Mouse (Mus musculus): Measurements from ENCODE around the gene Epn3. TPM values are rescaled to one million over a fixed set of nuclear protein-coding genes. Genes with fewer than 3 reads are reported as not detected.

The Epn3 gene
- polyA plus RNA-seq, 1 experiment from 2014 or later = 0.66 TPM

DNA sequence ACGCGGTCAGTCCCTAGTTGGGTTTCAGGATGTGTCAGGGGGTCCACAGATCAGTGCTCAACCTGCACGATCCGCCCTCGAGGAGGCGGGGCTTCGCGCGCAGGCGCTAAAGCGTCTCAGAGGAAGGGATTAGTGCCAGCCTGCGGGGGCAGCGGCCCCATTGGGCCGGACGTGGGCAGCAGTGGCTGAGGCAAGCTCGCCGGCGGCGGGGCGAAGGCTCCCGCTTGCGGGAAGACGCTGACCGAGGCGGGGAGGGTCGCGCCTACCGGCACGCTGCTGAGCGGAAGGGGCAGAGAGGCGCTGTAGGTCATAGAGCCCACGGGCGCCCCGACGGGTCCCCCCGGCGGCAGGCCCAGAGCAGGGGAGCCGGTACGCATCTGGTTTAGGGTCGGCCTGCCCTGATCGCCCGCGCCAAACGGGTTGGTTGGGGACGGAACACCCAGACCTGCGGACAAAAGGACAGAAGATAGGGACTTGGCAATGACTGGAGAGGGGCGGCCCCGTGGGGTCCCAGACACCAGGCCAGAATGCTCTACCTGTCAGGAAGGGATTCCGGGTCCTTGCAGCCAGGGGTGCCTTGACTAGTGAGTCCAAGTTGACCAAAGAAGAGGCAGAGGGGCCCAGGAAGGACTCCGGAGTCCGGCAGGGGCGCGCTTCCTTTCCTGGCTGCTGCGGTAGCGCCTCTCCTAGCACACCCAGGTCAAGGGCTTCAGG lies 8.6 kb downstream of the Epn3 start:
- H3K36me3 ChIP-seq = no peaks in the 10 kb centered on the region
- H3K4me3 ChIP-seq = peak overlapping the region; percentile 66
- ATAC-seq (replicated peaks) = peak; percentile 76
- peak overlapping the region; percentile 55 for H3K27ac ChIP-seq (replicated peaks)
- peak overlapping the region; percentile 81 for H3K9ac ChIP-seq (replicated peaks)
- peaks cover 8% of the 10 kb centered on the region for H3K4me1 ChIP-seq
- no peaks in the 10 kb centered on the region for H3K9me3 ChIP-seq
- WGBS = 4% methylated on average over 55 of the region's 55 CpGs
- peak overlapping the region; percentile 84 for H3K4me2 ChIP-seq (replicated peaks)
- no peaks in the 10 kb centered on the region for H3K27me3 ChIP-seq

DNA sequence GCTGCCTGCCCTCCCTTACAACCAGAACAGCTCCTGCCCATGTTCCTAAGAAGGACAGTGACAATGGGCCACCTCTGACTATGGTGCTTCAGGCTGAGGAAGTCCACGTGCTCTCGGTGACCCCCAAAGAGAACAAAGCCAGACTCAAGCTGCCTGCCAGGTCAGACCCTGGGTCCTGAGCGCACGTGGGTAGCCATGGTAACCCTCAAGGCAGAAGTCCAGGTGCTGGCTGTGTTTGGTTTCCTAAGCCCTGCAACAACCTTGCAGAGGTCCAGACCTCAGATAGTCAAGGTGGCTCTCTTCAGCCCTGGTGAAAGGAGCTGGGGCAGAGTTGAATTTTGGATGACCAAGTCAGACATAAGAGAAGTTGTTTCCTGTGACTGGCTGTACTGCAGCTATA lies 10.0 kb downstream of the Epn3 start:
- no peak overlapping the region for H3K4me3 ChIP-seq
- no peak overlapping the region for H3K27ac ChIP-seq (replicated peaks)
- no peak for ATAC-seq (replicated peaks)
- WGBS = 30% methylated on average over 4 of the region's 4 CpGs
- no peaks in the 10 kb centered on the region for H3K27me3 ChIP-seq
- H3K4me1 ChIP-seq = peaks cover 14% of the 10 kb centered on the region
- H3K36me3 ChIP-seq = no peaks in the 10 kb centered on the region
- no peak overlapping the region for H3K4me2 ChIP-seq (replicated peaks)
- H3K9ac ChIP-seq (replicated peaks) = no peak overlapping the region
- H3K9me3 ChIP-seq = no peaks in the 10 kb centered on the region

DNA sequence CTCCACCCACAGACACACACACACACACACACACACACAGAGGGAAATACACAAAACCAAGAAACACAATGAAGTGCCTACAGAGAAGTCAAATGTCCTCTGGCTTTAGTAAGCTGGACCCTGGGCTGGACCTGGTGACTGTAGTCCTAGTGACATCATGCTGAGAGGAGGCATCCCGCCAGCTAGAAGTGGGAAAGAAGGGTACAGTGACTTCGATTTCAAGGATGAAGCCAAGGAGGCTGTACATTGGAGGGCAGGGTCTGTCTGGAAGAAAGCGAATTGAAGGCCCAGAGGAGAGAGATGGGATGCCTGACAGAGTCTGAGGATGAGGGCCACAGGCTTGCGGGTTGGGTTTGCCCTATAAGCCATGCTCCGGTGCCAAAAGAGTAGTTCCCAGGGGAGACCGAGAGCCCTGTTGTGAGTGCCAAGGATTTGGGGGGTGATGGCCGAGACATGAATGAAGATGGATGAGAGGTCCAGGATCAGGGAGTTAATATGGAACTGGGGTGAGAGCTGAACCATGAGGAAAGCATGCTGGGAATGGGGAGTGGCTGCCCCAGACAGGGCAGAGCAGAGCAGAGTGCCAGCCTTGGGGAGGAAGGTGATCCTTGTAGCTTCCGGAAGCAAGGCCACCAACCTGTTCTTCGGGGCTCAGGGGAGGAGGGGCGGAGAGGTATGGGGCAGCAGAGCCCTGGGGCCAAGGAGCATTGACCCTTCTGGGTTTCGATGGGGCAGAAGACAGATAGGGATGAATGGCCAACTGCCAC lies 10.8 kb downstream of the Epn3 start:
- WGBS = 88% methylated on average over 11 of the region's 11 CpGs
- Histone ChIP-seq H3K4me3 (no peak overlapping the region), H3K9ac (replicated peaks) (no peak overlapping the region), H3K4me1 (peaks cover 14% of the 10 kb centered on the region), H3K27me3 (no peaks in the 10 kb centered on the region), H3K27ac (replicated peaks) (no peak overlapping the region), H3K9me3 (no peaks in the 10 kb centered on the region), H3K36me3 (no peaks in the 10 kb centered on the region), H3K4me2 (replicated peaks) (no peak overlapping the region)
- no peak for ATAC-seq (replicated peaks)

DNA sequence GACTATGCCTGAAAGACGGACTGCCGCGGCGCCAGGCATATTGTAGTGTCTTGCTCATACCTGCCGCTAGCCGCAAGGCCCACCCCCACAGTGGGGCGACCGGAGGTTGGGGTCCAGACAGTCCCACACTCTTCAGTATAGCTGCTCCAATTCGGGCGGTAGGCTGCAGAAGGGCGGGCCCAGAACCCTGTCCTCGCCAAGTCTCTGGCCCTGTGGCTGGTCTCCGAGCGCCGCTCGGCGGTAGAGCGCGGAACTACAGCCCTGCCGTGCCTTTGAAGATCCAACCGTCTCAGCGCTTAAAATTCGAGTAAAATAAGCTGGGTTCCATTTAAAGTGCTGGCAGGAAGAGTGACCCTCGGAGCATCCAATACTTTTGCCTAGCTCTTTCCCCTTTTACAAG lies 13.8 kb downstream of the Epn3 start, which contains the start of gene Spata20:
Spata20 (minus strand) TSS at position 179 of the 400 bp plus-strand sequence.
- peaks cover 7% of the 10 kb centered on the region for H3K4me1 ChIP-seq
- ATAC-seq (replicated peaks) = peak; percentile 83

DNA sequence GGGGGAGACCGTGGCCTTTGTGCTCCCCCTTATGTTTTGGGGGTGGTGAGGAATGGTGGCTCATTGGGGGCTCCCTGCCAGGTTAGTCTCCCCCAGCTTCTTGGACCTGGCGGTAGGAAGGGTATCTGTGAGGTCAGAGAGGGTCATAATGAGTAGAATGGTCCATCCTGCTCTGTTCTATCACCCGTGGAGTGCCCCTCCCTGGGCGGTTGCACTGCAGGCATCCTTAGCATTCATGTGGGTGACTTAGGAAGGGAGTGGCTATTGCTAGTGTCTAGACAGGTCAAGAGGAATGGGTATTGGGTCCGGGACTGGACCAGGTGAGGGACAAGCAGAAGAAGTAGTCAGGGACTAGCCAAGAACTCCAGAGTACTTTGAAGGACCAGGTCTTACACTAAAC lies 14.6 kb downstream of the Epn3 start:
- no peaks in the 10 kb centered on the region for H3K9me3 ChIP-seq
- no peak overlapping the region for H3K27ac ChIP-seq (replicated peaks)
- ATAC-seq (replicated peaks) = no peak
- H3K9ac ChIP-seq (replicated peaks) = no peak overlapping the region
- no peak overlapping the region for H3K4me2 ChIP-seq (replicated peaks)
- H3K4me3 ChIP-seq = no peak overlapping the region
- no peaks in the 10 kb centered on the region for H3K36me3 ChIP-seq
- H3K4me1 ChIP-seq = peaks cover 7% of the 10 kb centered on the region
- H3K27me3 ChIP-seq = no peaks in the 10 kb centered on the region
- WGBS = 87% methylated on average over 5 of the region's 5 CpGs

More for the DNA sequence above, 13.8 kb downstream of the Epn3 start, which contains the start of gene Spata20:
- WGBS = 4% methylated on average over 24 of the region's 24 CpGs
- Histone ChIP-seq H3K27ac (replicated peaks) (no peak within 1 kb of the TSS), H3K9ac (replicated peaks) (peak within 1 kb of the TSS; percentile 30; the same call in 1 of the 2 replicates), H3K4me3 (peak within 1 kb of the TSS; percentile 27), H3K4me2 (replicated peaks) (peak within 1 kb of the TSS; percentile 45), H3K36me3 (no peaks in the 10 kb centered on the region), H3K9me3 (no peaks in the 10 kb centered on the region), H3K27me3 (no peaks in the 10 kb centered on the region)

DNA sequence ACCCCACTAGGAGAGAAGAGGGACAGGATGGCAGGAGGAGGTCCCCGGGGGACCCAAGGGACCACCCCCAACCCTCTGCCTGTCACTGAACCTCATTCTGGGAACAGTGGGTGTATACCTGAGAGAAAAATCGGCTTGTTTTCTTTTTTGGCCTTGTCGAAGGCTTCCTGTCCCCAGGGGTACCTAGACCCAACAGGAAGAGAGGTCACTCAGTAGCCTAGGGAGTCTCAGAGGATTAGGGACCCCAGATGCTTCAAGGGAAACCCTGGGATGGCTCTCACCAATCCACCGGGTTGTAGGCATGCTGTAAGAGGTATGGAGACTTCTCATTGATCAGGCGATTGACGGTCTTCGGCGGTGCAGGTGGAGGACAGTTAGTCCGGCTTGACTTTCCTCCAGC lies 15.1 kb downstream of the Epn3 start:
- no peak overlapping the region for H3K9ac ChIP-seq (replicated peaks)
- H3K27me3 ChIP-seq = no peaks in the 10 kb centered on the region
- H3K36me3 ChIP-seq = no peaks in the 10 kb centered on the region
- ATAC-seq (replicated peaks) = no peak
- peaks cover 7% of the 10 kb centered on the region for H3K4me1 ChIP-seq
- no peaks in the 10 kb centered on the region for H3K9me3 ChIP-seq
- no peak overlapping the region for H3K4me2 ChIP-seq (replicated peaks)
- no peak overlapping the region for H3K4me3 ChIP-seq
- WGBS = 88% methylated on average over 9 of the region's 9 CpGs
- H3K27ac ChIP-seq (replicated peaks) = no peak overlapping the region

DNA sequence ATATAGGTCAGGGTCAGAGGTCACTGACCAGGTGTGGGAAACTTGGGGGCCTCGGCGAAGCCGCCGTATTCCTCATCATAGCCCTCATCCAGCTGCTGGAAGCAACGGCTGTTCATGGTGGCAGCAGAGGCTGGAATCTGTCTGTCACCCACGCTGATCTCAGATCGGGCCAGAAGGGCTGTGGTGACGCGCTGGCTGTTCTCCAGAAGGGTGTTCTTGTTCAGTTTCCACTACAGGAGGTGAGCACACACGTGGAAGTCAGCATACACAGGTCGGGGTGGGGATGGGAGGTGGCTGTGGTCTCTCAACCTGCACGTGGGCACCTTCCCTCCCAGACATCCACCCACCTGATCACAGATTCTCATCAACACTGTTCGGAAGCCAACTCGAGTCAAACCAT lies 15.9 kb downstream of the Epn3 start:
- no peak overlapping the region for H3K27ac ChIP-seq (replicated peaks)
- H3K9me3 ChIP-seq = no peaks in the 10 kb centered on the region
- H3K27me3 ChIP-seq = no peaks in the 10 kb centered on the region
- H3K4me1 ChIP-seq = peaks cover 7% of the 10 kb centered on the region
- no peak overlapping the region for H3K9ac ChIP-seq (replicated peaks)
- H3K4me3 ChIP-seq = no peak overlapping the region
- WGBS = 81% methylated on average over 14 of the region's 14 CpGs
- no peak overlapping the region for H3K4me2 ChIP-seq (replicated peaks)
- ATAC-seq (replicated peaks) = no peak
- no peaks in the 10 kb centered on the region for H3K36me3 ChIP-seq

DNA sequence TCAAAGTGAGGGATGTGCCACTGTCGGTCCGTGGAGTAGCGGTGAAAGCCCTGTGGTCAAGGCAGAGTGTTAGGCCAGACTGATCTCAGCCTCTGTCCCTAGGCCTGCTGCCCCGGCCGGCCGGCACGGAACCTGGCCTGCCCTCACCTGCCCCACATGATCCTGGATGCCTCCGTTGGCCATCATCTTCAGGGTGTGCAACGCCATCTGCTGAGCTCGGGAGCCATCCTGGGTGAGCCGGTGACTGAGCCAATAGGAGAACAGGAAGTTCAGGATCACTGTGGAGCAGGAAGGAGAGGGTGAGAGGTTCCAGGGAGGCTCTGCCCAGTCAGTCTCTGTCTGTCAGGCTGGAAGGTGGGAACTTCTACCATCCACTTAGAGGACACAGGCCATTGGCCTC lies 16.3 kb downstream of the Epn3 start:
- ATAC-seq (replicated peaks) = no peak
- Histone ChIP-seq H3K9ac (replicated peaks) (no peak overlapping the region), H3K4me2 (replicated peaks) (no peak overlapping the region), H3K4me3 (no peak overlapping the region), H3K27ac (replicated peaks) (no peak overlapping the region), H3K4me1 (peaks cover 7% of the 10 kb centered on the region), H3K9me3 (no peaks in the 10 kb centered on the region), H3K36me3 (no peaks in the 10 kb centered on the region), H3K27me3 (no peaks in the 10 kb centered on the region)
- WGBS = 76% methylated on average over 11 of the region's 11 CpGs

DNA sequence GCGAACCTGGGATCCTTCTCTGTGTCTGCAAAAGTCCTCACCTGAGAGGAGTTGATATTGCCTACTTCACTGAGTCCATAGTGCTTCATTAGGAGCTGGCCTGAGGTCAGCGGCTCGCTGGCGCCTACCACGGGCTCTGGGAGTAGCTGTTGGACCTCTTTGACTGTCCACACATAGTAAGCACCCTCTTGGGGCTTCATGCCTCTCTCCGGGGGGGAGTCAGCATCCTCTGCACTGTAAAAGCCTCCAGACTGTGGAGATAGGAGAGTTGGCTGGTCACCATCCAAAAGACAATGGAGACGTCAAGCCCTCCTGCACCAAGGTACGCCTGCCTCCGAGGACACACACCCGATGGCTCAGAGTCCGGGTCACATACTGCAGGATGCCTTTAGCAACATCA lies 17.0 kb downstream of the Epn3 start:
- H3K4me1 ChIP-seq = peaks cover 7% of the 10 kb centered on the region
- H3K9me3 ChIP-seq = no peaks in the 10 kb centered on the region
- no peak overlapping the region for H3K4me3 ChIP-seq
- no peak overlapping the region for H3K4me2 ChIP-seq (replicated peaks)
- ATAC-seq (replicated peaks) = no peak
- H3K27ac ChIP-seq (replicated peaks) = no peak overlapping the region
- 90% methylated on average over 11 of the region's 11 CpGs for WGBS
- H3K27me3 ChIP-seq = no peaks in the 10 kb centered on the region
- no peaks in the 10 kb centered on the region for H3K36me3 ChIP-seq
- no peak overlapping the region for H3K9ac ChIP-seq (replicated peaks)

DNA sequence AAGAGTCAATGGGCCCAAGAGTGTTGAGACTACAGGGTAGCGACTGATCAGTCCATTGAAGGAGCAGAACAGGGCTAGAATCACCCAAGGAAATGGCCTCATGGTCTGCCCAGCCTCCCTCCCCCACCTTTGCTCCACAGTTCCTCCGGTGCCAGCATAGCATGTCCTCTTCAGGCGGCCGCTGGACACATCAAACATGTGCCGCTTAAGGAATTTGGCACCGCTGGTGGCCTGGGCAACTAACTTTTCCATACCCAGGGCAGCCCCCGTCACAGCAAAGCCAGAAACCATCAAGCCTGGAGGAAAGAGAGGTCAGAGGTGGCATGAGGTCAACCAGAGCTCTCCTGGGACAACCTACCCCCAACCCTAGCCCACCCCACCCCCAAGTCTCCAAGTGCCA lies 17.8 kb downstream of the Epn3 start:
- ATAC-seq (replicated peaks) = no peak
- no peak overlapping the region for H3K4me2 ChIP-seq (replicated peaks)
- H3K27ac ChIP-seq (replicated peaks) = no peak overlapping the region
- H3K4me1 ChIP-seq = peaks cover 7% of the 10 kb centered on the region
- no peak overlapping the region for H3K9ac ChIP-seq (replicated peaks)
- WGBS = 91% methylated on average over 7 of the region's 7 CpGs
- no peaks in the 10 kb centered on the region for H3K36me3 ChIP-seq
- H3K4me3 ChIP-seq = no peak overlapping the region
- H3K9me3 ChIP-seq = no peaks in the 10 kb centered on the region
- H3K27me3 ChIP-seq = no peaks in the 10 kb centered on the region

DNA sequence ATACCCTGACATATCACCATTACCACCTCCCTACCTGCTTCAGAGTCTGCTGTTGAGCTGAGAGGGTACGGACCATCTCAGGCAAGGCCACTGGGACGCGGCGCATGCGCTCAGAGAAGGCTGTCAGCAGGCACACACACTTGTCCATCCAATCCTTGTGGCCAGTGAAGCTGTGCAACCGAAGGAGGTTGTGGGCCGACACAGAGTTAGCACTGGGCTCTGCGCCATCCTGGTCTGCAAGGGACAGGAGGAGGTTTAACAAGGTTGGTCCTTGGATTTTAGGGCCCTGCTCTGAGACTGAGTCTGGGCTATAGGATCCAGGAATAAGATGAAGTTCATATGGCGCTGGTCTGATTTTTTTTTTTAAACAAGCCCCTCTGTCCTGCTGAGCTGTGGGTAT lies 19.4 kb downstream of the Epn3 start:
- Histone ChIP-seq H3K4me1 (peaks cover 6% of the 10 kb centered on the region), H3K9me3 (no peaks in the 10 kb centered on the region), H3K4me3 (no peak overlapping the region), H3K36me3 (no peaks in the 10 kb centered on the region), H3K27me3 (peaks cover 5% of the 10 kb centered on the region; the same call in 1 of the 2 replicates), H3K9ac (replicated peaks) (no peak overlapping the region), H3K4me2 (replicated peaks) (no peak overlapping the region), H3K27ac (replicated peaks) (no peak overlapping the region)
- no peak for ATAC-seq (replicated peaks)
- WGBS = 87% methylated on average over 9 of the region's 9 CpGs

DNA sequence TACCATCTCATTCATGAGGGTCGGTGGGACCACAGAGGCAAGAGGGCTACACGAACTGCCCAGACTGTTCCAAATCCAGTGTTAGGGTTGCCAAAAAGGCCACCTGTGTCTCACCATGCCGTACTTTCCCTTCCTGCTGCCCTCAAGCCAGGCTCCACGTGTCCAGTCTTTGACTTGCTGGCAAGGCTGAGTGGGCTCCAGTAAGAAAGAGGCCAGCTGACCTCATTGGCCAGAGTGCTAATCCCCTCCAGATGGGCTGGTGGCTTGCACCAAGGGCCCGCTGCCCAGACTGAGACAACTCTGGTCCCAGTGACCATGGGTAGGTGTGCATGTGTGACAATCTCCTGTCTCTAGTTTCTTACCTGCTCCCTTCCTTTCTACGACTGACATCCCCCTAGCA lies 22.1 kb downstream of the Epn3 start:
- Histone ChIP-seq H3K9me3 (no peaks in the 10 kb centered on the region), H3K9ac (replicated peaks) (no peak overlapping the region), H3K27me3 (peaks cover 17% of the 10 kb centered on the region), H3K36me3 (no peaks in the 10 kb centered on the region), H3K4me3 (no peak overlapping the region), H3K27ac (replicated peaks) (no peak overlapping the region), H3K4me2 (replicated peaks) (no peak overlapping the region), H3K4me1 (peaks cover 29% of the 10 kb centered on the region)
- WGBS = 62% methylated on average over 6 of the region's 6 CpGs
- no peak for ATAC-seq (replicated peaks)
